Mouse (Mus musculus) R1 (cell line): ENCODE results near the gene Anxa6.
A peak's percentile ranks its signal among the peaks of the same experiment; 100 is the strongest.

Experiments
- DNase-seq: peaks from one replicate; pipeline ENCODE4 v3.0.0-alpha.2; 2018; ENCODE audit warnings: low read depth, low spot score

Gene Anxa6

GRCm38 (mm10) chr11:54998708-54999107 is 34.5 kb downstream of the Anxa6 start:
- DNase-seq: peak; percentile 67

DNA sequence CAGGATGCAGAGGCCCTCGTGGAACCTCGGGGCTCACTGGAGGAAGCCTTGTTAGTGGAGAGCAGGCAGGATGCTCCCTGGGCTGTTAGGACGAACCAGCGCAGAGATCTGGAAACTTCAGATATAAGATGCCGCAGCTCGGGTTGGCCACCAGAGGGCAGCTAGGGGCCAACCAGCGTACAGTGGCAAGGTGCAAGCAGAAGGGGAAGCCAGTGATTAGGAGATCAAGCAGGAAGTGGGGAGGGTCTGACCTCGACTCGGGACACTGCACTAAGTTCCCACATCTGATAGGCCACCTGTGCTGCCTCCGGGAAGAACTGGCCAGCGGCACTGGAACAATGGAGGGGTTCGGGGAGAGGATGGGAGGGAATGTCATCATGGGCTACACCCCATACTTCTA is 35.0 kb downstream of the Anxa6 start:
- peak; percentile 86 for DNase-seq

GRCm38 (mm10) chr11:54996176-54996575 is 37.1 kb downstream of the Anxa6 start:
- no peak for DNase-seq

DNA sequence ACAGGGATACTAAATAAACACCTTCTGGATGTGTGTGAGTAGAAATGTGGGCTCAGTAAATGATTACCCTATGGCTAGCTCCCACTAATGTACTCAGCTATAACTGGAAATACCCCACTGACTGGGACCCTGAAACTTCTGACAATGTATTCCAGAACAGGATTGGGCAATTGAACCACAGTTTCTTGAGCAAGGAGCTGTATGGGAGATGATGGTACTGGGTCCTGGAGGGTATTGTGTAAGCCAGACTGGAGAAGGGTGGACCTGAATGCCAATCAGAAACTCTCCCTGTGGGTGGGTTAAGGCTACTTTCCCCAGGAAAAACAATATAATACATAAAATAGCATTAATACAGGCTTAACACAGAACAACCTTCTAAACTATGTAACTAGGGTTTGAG is 43.3 kb downstream of the Anxa6 start:
- DNase-seq: no peak

GRCm38 (mm10) chr11:54988754-54989349 is 44.4 kb downstream of the Anxa6 start:
- DNase-seq: no peak

GRCm38 (mm10) chr11:54987974-54988373 is 45.3 kb downstream of the Anxa6 start:
- DNase-seq: peak; percentile 79

DNA sequence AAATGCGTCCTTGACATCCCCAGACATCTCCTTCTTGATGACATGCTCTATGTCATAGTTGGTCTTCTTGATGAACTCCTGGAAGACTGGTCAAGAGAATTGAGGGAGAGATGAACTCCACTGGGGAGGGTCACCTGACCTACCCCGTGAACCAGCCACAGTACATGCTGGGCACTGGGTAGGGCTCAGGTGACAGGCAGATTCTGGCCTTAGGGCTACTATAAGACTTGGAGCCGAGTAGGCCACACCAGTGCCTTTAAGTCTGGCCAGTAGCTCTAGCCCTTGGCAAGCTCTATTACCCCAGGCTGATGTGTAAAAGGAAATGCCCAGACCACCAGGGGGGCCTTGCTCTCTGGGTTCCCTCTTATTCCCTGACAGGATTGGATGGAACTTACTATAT is 48.2 kb downstream of the Anxa6 start:
- no peak for DNase-seq

DNA sequence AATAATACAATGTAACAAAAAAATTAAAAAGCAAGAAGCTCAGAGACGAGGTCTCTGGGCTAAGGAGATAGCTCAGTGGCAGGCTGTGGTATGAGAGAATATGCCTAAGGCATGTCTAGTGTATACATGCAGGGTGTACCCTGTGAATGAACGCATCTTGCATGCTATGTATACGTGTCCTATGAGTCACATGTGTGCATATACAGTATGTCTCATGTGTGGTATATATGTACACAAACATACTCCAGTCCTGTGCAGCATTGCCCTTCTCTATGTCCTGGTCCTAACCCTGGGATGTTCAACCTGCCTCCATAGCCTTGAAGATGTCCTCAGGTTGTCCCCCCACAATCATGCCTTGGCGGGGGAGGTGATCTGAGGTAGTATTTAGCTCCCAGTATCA is 48.7 kb downstream of the Anxa6 start:
- no peak for DNase-seq

- peak; percentile 70 for DNase-seq
Observed at GRCm38 (mm10) chr11:54984085-54984484, 49.2 kb downstream of the Anxa6 start.

GRCm38 (mm10) chr11:54982520-54982919 is 50.7 kb downstream of the Anxa6 start:
- DNase-seq: peak; percentile 48

GRCm38 (mm10) chr11:54981630-54982029 is 51.6 kb downstream of the Anxa6 start:
- no peak for DNase-seq

GRCm38 (mm10) chr11:54977385-54977937 is 55.8 kb downstream of the Anxa6 start:
- DNase-seq: no peak

DNA sequence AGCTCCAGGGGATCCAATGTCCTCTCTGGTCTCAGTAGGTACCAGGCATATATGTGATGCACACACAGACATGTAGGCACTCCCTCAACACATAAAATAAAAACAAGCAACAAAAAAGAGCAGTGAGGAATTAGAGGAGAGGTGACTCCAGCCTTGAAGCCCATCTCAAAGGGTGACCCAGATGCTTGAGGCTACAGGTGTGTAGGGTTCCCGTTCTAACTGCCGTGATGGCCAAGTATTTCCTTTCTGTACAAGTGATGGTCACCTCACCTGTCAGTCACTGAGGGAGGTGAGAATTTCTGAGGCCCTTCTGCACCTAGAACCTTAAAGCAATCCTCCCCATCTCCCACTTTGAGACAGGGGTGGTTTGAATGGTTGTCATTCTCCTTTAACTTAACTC is 56.9 kb downstream of the Anxa6 start:
- DNase-seq: no peak

GRCm38 (mm10) chr11:54975756-54976155 is 57.5 kb downstream of the Anxa6 start:
- DNase-seq: no peak

- no peak for DNase-seq
Observed at GRCm38 (mm10) chr11:54975340-54975739, 57.9 kb downstream of the Anxa6 start.

GRCm38 (mm10) chr11:54974639-54975038 is 58.6 kb downstream of the Anxa6 start:
- DNase-seq: peak; percentile 72

DNA sequence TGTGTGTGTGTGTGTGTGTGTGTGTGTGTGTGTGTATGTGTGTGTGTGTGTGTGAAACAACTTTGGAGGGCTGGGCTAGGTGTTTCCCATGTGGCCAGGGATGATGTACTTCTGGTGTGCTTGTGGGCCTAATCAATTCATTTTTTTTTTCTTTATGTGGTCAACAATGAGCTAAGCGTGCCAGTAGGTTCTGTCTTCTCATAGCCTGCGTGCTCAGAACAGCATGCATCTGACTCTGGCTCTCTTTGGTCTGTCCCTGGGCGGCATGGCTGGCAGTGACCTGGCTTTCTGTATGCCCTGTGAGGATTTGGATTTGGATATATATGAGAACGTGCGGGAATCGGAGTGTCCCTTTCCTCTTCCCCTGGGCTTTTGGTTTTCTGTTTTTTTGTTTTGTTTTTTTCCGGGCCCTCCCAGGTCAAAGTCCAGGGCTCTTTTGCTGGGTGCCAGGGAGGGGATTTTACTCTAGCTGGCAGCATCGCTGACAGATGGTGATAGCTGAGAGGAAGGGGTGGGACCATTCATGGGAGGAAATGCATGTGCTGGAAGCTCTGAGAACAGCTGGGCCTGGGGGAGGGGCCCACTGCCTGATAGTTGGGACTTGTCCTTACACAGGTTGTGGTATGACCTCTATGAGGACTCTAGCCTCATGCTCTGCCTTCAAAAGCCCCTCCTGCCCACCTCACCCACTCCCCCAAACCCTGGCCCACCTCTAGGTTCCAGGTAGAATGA is 59.6 kb downstream of the Anxa6 start:
- DNase-seq: peak; percentile 89

GRCm38 (mm10) chr11:54972789-54973188 is 60.5 kb downstream of the Anxa6 start:
- no peak for DNase-seq

DNA sequence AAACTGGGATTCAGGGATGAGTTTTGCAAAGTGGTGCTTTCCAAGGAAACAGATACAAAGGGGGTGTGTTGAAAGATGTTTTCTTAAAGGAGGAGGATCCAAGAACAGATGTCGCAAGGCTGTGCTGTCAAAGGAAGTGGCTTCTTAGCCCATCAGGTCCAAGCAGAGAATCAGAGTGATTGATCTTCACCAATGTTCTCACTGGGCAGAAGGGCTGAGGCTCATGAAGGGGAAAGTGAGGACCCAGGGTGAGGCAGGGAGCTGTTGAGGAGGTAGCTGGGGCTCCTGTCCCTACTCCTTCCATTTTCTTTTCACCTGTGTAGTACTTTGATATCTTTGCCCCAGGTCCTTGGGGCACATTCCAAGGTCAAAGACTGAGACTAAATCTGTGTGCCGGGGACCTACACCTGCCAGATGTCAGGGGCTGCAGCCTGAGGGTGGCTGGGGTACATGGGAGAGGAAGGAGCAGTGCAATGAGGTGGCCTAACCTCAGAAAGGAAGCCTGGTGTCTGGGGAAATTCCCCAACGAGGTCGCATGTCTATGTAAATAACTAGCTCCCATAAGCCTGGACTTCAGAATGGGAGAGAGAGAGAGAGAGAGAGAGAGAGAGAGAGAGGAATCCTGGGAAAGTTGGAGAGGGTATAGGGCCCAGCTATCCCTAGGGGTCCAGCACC is 61.1 kb downstream of the Anxa6 start:
- DNase-seq: no peak

GRCm38 (mm10) chr11:54971365-54972048 is 61.7 kb downstream of the Anxa6 start:
- DNase-seq: peak; percentile 41

DNA sequence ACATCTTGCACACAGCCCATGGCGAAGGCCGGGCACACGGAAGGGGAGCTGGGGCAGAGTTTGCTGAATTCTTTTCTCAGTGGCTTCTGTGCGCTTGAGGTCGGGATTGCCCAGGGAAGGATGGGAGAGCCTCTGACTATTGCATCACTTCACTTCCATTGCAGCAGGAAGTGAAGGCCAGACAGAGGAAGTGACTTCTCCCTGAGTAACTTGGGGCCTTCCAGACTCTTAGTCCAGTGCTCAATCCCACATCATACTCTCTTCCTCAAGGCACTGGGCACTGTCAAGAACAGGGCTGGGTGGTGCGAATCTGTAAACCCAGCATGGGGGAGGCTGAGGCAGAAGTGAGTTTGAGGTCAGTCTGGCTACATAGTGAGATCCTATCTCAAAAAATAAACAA is 68.0 kb downstream of the Anxa6 start:
- DNase-seq: no peak

DNA sequence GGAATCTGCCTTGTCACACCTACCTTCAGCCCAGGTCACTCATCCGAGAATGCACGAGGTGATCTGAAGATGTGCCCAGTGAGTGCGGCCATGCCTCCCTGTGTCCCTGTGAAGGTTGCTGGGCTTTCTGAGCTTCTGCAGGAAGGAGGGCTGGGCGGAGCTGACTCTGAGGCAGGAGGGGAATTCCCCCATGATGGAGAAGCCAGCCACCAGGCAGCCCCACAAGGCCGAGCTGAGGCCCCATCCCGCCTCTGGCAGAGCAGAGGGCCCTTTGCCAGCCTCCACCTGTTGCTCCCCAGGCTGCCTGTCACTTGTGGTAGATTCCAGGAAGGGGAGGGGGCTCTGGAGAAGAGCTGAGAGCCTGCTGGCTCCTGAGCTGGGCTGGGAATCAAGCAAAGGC is 70.4 kb downstream of the Anxa6 start, which contains the start of gene Tnip1:
Gene Tnip1 (minus strand): TSS at position 108 of the 400 bp plus-strand sequence.
- DNase-seq: no peak
